Mouse (Mus musculus): ENCODE data around the gene Phf10. TPM values are rescaled to one million over a fixed set of nuclear protein-coding genes. Genes with fewer than 3 reads are reported as not detected.
"Not testable (repeated sequence)": the region's sequence is repeated elsewhere in the genome, so short reads cannot be mapped to it uniquely, and the experiment has no call there.

Phf10 gene
- polyA plus RNA-seq, 1 experiment = 9.1 TPM

DNA sequence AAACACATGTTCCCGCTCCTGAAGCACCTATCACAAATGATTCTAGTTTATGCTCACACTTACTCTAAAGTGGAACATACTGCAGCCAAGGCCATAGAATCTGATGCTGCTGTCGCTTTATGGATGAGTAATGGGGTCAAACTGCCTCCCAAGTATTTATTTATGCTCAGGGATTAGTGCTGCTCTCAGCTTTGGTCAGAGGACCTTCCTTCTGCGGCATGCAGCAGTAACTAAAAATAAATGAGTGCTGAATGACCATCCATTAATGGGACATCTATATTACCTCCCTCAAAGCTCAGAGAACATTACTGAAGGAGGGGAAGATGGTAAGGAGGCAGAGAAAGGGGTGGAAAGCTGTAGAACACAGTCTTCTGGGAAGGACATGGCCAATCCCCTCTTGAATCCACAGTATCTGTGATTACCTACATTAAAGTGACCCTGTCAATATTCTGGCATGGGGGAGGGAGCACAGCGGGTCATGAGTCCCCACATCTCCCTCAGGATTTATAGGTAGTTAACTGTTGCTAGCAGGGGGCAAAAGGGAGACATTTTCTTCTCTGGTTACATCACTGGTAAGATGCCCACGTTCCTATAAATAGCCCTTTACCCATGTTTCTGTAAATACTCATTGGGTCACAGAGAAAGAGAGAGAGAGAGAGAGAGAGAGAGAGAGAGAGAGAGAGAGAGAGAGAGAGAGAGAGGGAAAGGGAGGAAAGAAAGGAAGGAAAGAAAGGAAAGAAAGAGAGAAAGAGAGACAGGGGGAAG is 25.1 kb downstream of the Phf10 start:
- Histone ChIP-seq H3K4me3 (replicated peaks) (no peak overlapping the region), H3K9me3 (ENCODE audit: control insufficient read depth, low read length) (no peaks in the 10 kb centered on the region), H3K36me3 (ENCODE audit: control insufficient read depth) (no peaks in the 10 kb centered on the region), H3K27me3 (ENCODE audit: control insufficient read depth) (no peaks in the 10 kb centered on the region), H3K4me1 (ENCODE audit: control insufficient read depth) (no peaks in the 10 kb centered on the region)
- TF ChIP-seq GATA1 (IDR thresholded peaks at IDR 0.05; ENCODE audit: low read length) (no peak), TAL1 (IDR thresholded peaks at IDR 0.05; ENCODE audit: low read length) (no peak)

DNA sequence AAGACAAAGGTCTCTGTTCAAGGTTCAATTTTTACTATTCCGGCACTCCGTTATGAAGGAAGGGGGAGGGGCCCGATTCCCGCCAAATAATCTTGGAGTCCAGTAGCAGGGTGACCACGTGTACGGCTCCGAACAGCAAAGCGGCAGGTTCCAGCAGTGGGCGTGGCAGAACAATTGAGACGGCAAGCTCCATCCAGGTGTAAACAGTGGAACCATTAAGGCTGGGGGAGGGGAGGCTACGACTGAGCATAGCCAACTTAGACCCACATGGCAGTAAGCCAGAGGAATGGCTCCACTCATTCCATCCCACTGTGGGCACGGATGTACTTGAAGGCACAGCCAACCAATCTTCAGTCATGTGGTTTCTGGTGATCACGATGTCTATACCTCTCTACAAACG is 25.8 kb downstream of the Phf10 start:
- H3K4me1 ChIP-seq (ENCODE audit: control insufficient read depth); H3K36me3 ChIP-seq (ENCODE audit: control insufficient read depth); H3K4me3 ChIP-seq (replicated peaks); H3K27me3 ChIP-seq (ENCODE audit: control insufficient read depth); H3K9me3 ChIP-seq (ENCODE audit: control insufficient read depth, low read length): not testable (repeated sequence)

DNA sequence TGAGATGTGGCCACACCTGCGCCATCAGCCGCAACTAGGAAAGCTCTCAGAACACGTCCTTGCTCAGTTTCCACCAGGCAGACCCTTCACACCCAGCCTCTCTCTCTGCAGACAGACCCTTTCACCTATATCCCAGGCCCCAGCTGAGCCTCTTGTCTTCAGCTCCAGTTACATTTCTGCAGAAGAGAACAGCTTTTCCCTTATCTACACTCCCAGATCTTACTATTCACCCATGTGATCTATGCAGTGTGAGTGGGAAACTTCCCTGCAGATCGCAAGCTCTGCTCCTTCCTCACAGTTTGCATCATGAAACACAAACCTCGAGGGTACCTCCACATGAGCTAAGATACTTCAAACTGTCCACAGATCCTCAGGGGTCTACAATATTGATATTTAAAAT is 29.6 kb downstream of the Phf10 start:
- Histone ChIP-seq H3K9me3 (ENCODE audit: control insufficient read depth, low read length) (no peaks in the 10 kb centered on the region), H3K4me1 (ENCODE audit: control insufficient read depth) (no peaks in the 10 kb centered on the region), H3K36me3 (ENCODE audit: control insufficient read depth) (no peaks in the 10 kb centered on the region), H3K4me3 (replicated peaks) (no peak overlapping the region), H3K27me3 (ENCODE audit: control insufficient read depth) (no peaks in the 10 kb centered on the region)
- no peak for TF ChIP-seq TAL1 (IDR thresholded peaks at IDR 0.05; ENCODE audit: low read length)
- peak; percentile 43 for TF ChIP-seq GATA1 (IDR thresholded peaks at IDR 0.05; ENCODE audit: low read length)

- Histone ChIP-seq H3K27me3 (ENCODE audit: control insufficient read depth) (no peaks in the 10 kb centered on the region), H3K4me3 (replicated peaks) (no peak overlapping the region), H3K9me3 (ENCODE audit: control insufficient read depth, low read length) (no peaks in the 10 kb centered on the region), H3K4me1 (ENCODE audit: control insufficient read depth) (no peaks in the 10 kb centered on the region), H3K36me3 (ENCODE audit: control insufficient read depth) (no peaks in the 10 kb centered on the region)
- TF ChIP-seq TAL1 (IDR thresholded peaks at IDR 0.05; ENCODE audit: low read length) (no peak), GATA1 (IDR thresholded peaks at IDR 0.05; ENCODE audit: low read length) (no peak)
Observed at GRCm38 (mm10) chr17:14930697-14931096, 30.4 kb downstream of the Phf10 start.

DNA sequence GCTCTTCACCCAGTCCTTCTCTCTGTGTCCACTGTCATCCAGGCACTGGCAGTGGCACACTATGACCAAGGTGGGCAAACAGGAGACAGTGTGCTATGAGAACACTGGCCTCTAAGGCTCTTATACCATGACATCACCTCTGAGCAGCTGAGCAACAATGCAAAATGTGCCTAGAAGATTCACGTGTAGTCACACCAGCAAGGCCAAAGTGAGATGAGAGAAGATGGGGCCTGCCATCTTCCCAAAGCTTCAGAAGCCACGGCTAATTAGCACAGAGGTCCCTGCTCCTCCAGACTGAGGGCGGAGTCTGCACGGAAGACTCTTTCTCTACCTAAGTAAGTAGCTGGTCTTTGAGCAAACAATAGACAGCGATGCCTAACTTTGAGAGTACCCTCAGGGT is 32.4 kb downstream of the Phf10 start:
- no peaks in the 10 kb centered on the region for H3K9me3 ChIP-seq (ENCODE audit: control insufficient read depth, low read length)
- no peaks in the 10 kb centered on the region for H3K27me3 ChIP-seq (ENCODE audit: control insufficient read depth)
- TF ChIP-seq GATA1 (IDR thresholded peaks at IDR 0.05; ENCODE audit: low read length) (no peak), TAL1 (IDR thresholded peaks at IDR 0.05; ENCODE audit: low read length) (no peak)

GRCm38 (mm10) chr17:14927644-14928218 is 33.3 kb downstream of the Phf10 start:
- Histone ChIP-seq H3K36me3 (ENCODE audit: control insufficient read depth) (no peaks in the 10 kb centered on the region), H3K4me1 (ENCODE audit: control insufficient read depth) (no peaks in the 10 kb centered on the region), H3K9me3 (ENCODE audit: control insufficient read depth, low read length) (no peaks in the 10 kb centered on the region), H3K4me3 (replicated peaks) (no peak overlapping the region), H3K27me3 (ENCODE audit: control insufficient read depth) (no peaks in the 10 kb centered on the region)
- TF ChIP-seq GATA1 (IDR thresholded peaks at IDR 0.05; ENCODE audit: low read length) (no peak), TAL1 (IDR thresholded peaks at IDR 0.05; ENCODE audit: low read length) (no peak)

More for the DNA sequence above, 32.4 kb downstream of the Phf10 start:
- H3K4me3 ChIP-seq (replicated peaks) = no peak overlapping the region
- no peaks in the 10 kb centered on the region for H3K4me1 ChIP-seq (ENCODE audit: control insufficient read depth)
- H3K36me3 ChIP-seq (ENCODE audit: control insufficient read depth) = no peaks in the 10 kb centered on the region

DNA sequence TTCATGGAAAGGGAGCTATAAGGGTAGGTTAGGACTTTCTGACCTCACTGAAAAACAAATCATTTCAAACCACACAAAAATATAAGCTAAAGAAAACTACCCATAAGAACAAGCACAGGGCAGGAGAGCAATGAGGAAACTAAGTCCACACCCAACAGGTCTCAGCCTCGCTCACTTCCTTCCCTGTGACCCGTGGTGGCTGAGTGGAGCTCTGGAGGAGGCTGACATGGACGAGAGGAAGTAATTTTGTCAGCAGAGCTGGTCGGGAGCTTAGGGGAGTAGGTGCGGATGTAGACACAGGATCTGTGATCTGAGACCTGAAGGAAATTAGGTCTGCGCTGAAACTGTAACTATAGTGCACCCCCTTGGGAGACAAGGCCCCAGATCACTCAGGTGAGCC is 39.5 kb downstream of the Phf10 start:
- Histone ChIP-seq H3K4me1 (ENCODE audit: control insufficient read depth) (no peaks in the 10 kb centered on the region), H3K9me3 (ENCODE audit: control insufficient read depth, low read length) (no peaks in the 10 kb centered on the region), H3K27me3 (ENCODE audit: control insufficient read depth) (peaks cover 3% of the 10 kb centered on the region; the same call in 1 of the 2 replicates), H3K4me3 (replicated peaks) (no peak overlapping the region), H3K36me3 (ENCODE audit: control insufficient read depth) (no peaks in the 10 kb centered on the region)
- no peak for TF ChIP-seq TAL1 (IDR thresholded peaks at IDR 0.05; ENCODE audit: low read length)
- TF ChIP-seq GATA1 (IDR thresholded peaks at IDR 0.05; ENCODE audit: low read length) = no peak

- no peaks in the 10 kb centered on the region for H3K9me3 ChIP-seq (ENCODE audit: control insufficient read depth, low read length)
- peaks cover 3% of the 10 kb centered on the region; the same call in 1 of the 2 replicates for H3K27me3 ChIP-seq (ENCODE audit: control insufficient read depth)
- no peak overlapping the region for H3K4me3 ChIP-seq (replicated peaks)
- no peaks in the 10 kb centered on the region for H3K4me1 ChIP-seq (ENCODE audit: control insufficient read depth)
- TF ChIP-seq TAL1 (IDR thresholded peaks at IDR 0.05; ENCODE audit: low read length) (no peak), GATA1 (IDR thresholded peaks at IDR 0.05; ENCODE audit: low read length) (no peak)
- H3K36me3 ChIP-seq (ENCODE audit: control insufficient read depth) = no peaks in the 10 kb centered on the region
Observed at GRCm38 (mm10) chr17:14917866-14918265, 43.2 kb downstream of the Phf10 start.

GRCm38 (mm10) chr17:14914401-14914800 is 46.7 kb downstream of the Phf10 start:
- H3K27me3 ChIP-seq (ENCODE audit: control insufficient read depth) = no peaks in the 10 kb centered on the region
- no peaks in the 10 kb centered on the region for H3K9me3 ChIP-seq (ENCODE audit: control insufficient read depth, low read length)
- no peaks in the 10 kb centered on the region for H3K36me3 ChIP-seq (ENCODE audit: control insufficient read depth)
- H3K4me1 ChIP-seq (ENCODE audit: control insufficient read depth) = no peaks in the 10 kb centered on the region
- H3K4me3 ChIP-seq (replicated peaks) = no peak overlapping the region
- TF ChIP-seq TAL1 (IDR thresholded peaks at IDR 0.05; ENCODE audit: low read length) = no peak
- no peak for TF ChIP-seq GATA1 (IDR thresholded peaks at IDR 0.05; ENCODE audit: low read length)
